In genomic region chr4:9074447-9074846, GRCm38 (mm10) we compare ENCODE assay signal across 24 mouse cellular contexts.
DNase-seq lines count a peak whose midpoint lies in the region; ATAC-seq and TF ChIP-seq lines count a peak whose summit lies in the region.
"Had no signal": no experiment of that assay in that cellular context is flagged by ENCODE, and none has a peak within 500 bp of the region (broad histone marks: within the 10 kb centered on the region; RNA-seq: fewer than 3 reads in every experiment).

No protein-coding gene starts in this region.

- no peak for ATAC-seq in hindbrain, postnatal 0 days
- peak; percentile 69 for ATAC-seq in granulocyte monocyte progenitor cell, adult 5-6 weeks (replicated peaks; ENCODE audit: poor library complexity, severe bottlenecking)
- ATAC-seq: forebrain, embryonic 13.5 days; inflammation-experienced regulatory T-cells, adult 6 months; midbrain, embryonic 15.5 days had no signal

- no peak overlapping the region for H3K4me3 ChIP-seq in hindbrain, embryonic 10.5 days
- no peak overlapping the region for H3K4me3 ChIP-seq in hindbrain, postnatal 0 days (ENCODE audit: low read length)
- no peak overlapping the region for H3K4me3 ChIP-seq in ES-E14 (ENCODE audit: insufficient read depth in 1 of 2, low read depth in 1 of 2, low read length in 2 of 2, poor library complexity in 1 of 2, severe bottlenecking in 1 of 2)
- H3K4me3 ChIP-seq: erythroblast, embryonic 14.5 days; forebrain, embryonic 13.5 days; heart, embryonic 15.5 days; limb, embryonic 15.5 days; midbrain, embryonic 15.5 days; neural tube, embryonic 13.5 days had no signal

- no peak overlapping the region for H3K9ac ChIP-seq in hindbrain, postnatal 0 days (replicated peaks; ENCODE audit: low read length)
- no peak overlapping the region for H3K9ac ChIP-seq in ES-E14 (ENCODE audit: insufficient read depth, low read depth, low read length, poor library complexity, severe bottlenecking)
- H3K9ac ChIP-seq: forebrain, embryonic 13.5 days; heart, embryonic 15.5 days; hindbrain, embryonic 14.5 days; limb, embryonic 15.5 days; liver, embryonic 14.5 days; lung, embryonic 14.5 days; midbrain, embryonic 15.5 days; neural tube, embryonic 13.5 days had no signal

- DNase-seq in embryo, embryonic 10.5 days (ENCODE audit: low spot score), result peak; percentile 46
- no peak for DNase-seq in embryo, embryonic 11 days
- DNase-seq in hindbrain, embryonic 10.5 days (ENCODE audit: low spot score), result peak; percentile 29
- DNase-seq in hindbrain, postnatal 0 days (ENCODE audit: low spot score), result no peak
- DNase-seq in ES-E14 (ENCODE audit: low read depth, low spot score), result no peak
- no peak for DNase-seq in left cerebral cortex, postnatal 14 days (ENCODE audit: low spot score in 2 of 2)
- DNase-seq: adrenal gland, postnatal 25 days; cerebellum, postnatal 14 days; gastrocnemius, postnatal 25 days; heart, postnatal 4 days; left cerebral cortex, postnatal 4 days; lung, embryonic 14.5 days; lung, postnatal 14 days; thymus, adult 2 months had no signal

- H3K36me3 ChIP-seq in hindbrain, embryonic 10.5 days, result no peaks in the 10 kb centered on the region
- H3K36me3 ChIP-seq in hindbrain, postnatal 0 days (ENCODE audit: insufficient read depth, low read length), result no peaks in the 10 kb centered on the region
- no peaks in the 10 kb centered on the region for H3K36me3 ChIP-seq in ES-E14 (ENCODE audit: control insufficient read depth, insufficient read depth, low read length, poor library complexity, severe bottlenecking)
- H3K36me3 ChIP-seq: heart, embryonic 15.5 days; limb, embryonic 15.5 days; midbrain, embryonic 15.5 days; neural tube, embryonic 13.5 days had no signal

- H3K27ac ChIP-seq in hindbrain, embryonic 10.5 days, result peak overlapping the region; percentile 74
- H3K27ac ChIP-seq in hindbrain, postnatal 0 days, result no peak overlapping the region
- peak overlapping the region; percentile 7; the same call in 1 of the 2 replicates for H3K27ac ChIP-seq in ES-E14 (ENCODE audit: insufficient read depth, low read depth, low read length, poor library complexity, severe bottlenecking)
- H3K27ac ChIP-seq: forebrain, embryonic 13.5 days; heart, embryonic 15.5 days; hindbrain, embryonic 14.5 days; limb, embryonic 15.5 days; liver, embryonic 14.5 days; midbrain, embryonic 15.5 days; neural tube, embryonic 13.5 days had no signal

- intact Hi-C loops in left cerebral cortex, postnatal 14 days (cut with DNase I), result no loop called here

- no peaks in the 10 kb centered on the region for H3K9me3 ChIP-seq in hindbrain, embryonic 10.5 days
- H3K9me3 ChIP-seq in hindbrain, postnatal 0 days (ENCODE audit: low read length), result no peaks in the 10 kb centered on the region
- H3K9me3 ChIP-seq in ES-E14 (ENCODE audit: control insufficient read depth, insufficient read depth, low read depth, low read length), result no peaks in the 10 kb centered on the region
- H3K9me3 ChIP-seq: forebrain, embryonic 13.5 days; heart, embryonic 15.5 days; limb, embryonic 15.5 days; midbrain, embryonic 15.5 days; neural tube, embryonic 13.5 days had no signal

- H3K27me3 ChIP-seq in hindbrain, embryonic 10.5 days (ENCODE audit: insufficient read depth, poor library complexity, severe bottlenecking), result no peaks in the 10 kb centered on the region; the same call in 1 of the 2 replicates
- no peaks in the 10 kb centered on the region for H3K27me3 ChIP-seq in hindbrain, postnatal 0 days (ENCODE audit: insufficient read depth, low read length)
- H3K27me3 ChIP-seq: forebrain, embryonic 13.5 days; heart, embryonic 15.5 days; limb, embryonic 15.5 days; midbrain, embryonic 15.5 days; neural tube, embryonic 13.5 days had no signal

- WGBS in hindbrain, embryonic 10.5 days, result 26% methylated on average over 2 of the region's 2 CpGs
- WGBS in hindbrain, postnatal 0 days, result 37% methylated on average over 2 of the region's 2 CpGs

- in situ Hi-C loops in ES-E14 (cut with MboI; ENCODE audit: low sequenced_read_pairs in 2 of 2, unreplicated experiment in 2 of 2), result no loop called here

- no peak overlapping the region for H3K4me2 ChIP-seq in hindbrain, postnatal 0 days (ENCODE audit: low read depth, low read length)
- H3K4me2 ChIP-seq: forebrain, embryonic 13.5 days; heart, embryonic 15.5 days; hindbrain, embryonic 14.5 days; limb, embryonic 15.5 days; lung, embryonic 14.5 days; midbrain, embryonic 15.5 days; neural tube, embryonic 13.5 days had no signal

- H3K4me1 ChIP-seq in hindbrain, embryonic 10.5 days (replicated peaks), result peaks cover 21% of the 10 kb centered on the region
- no peaks in the 10 kb centered on the region for H3K4me1 ChIP-seq in hindbrain, postnatal 0 days (ENCODE audit: insufficient read depth, low read length)
- no peaks in the 10 kb centered on the region for H3K4me1 ChIP-seq in ES-E14 (ENCODE audit: control insufficient read depth in 2 of 2, insufficient read depth in 2 of 2, low read length in 2 of 2, poor library complexity in 1 of 2)
- H3K4me1 ChIP-seq: forebrain, embryonic 13.5 days; limb, embryonic 15.5 days; midbrain, embryonic 15.5 days had no signal

- no peak for TF ChIP-seq CTCF in hindbrain, postnatal 0 days (IDR thresholded peaks at IDR 0.05; ENCODE audit: low read depth)

TF ChIP-seq in ES-E14, 5 proteins besides CTCF, POLR2A, EP300 and RAD21:
- TF ChIP-seq HCFC1 (IDR thresholded peaks at IDR 0.05; ENCODE audit: borderline replicate concordance, insufficient read depth, low read length) (no peak), ZNF384 (IDR thresholded peaks at IDR 0.05; ENCODE audit: low read depth, low read length) (no peak), MAFK (IDR thresholded peaks at IDR 0.05; ENCODE audit: insufficient read depth, low read depth, low read length) (no peak), ZC3H11A (IDR thresholded peaks at IDR 0.05; ENCODE audit: borderline replicate concordance, low read depth, low read length) (no peak), CHD2 (IDR thresholded peaks at IDR 0.05; ENCODE audit: low read depth, low read length) (no peak)
TF ChIP-seq in ES-E14: peak in this region for 0.

Comparison
In these comparisons a context has a peak if more than half of its experiments do, and no peak if none do; other contexts are left out.
1. DNase-seq: peak in embryo, embryonic 10.5 days (single experiment) and hindbrain, embryonic 10.5 days (single experiment); none in embryo, embryonic 11 days (single experiment), hindbrain, postnatal 0 days (single experiment), ES-E14 (single experiment) and left cerebral cortex, postnatal 14 days (0 of 2).